Mouse (Mus musculus) heart, postnatal 0 days (tissue): Measurements from ENCODE around the gene Lysmd4.

Source experiments
- CTCF ChIP-seq: IDR thresholded peaks from 2 replicates; pipeline ENCODE4 v1.5.1; 2016; ENCODE audit warnings: antibody characterized with exemption, control low read depth, low read depth
- EP300 ChIP-seq: IDR thresholded peaks from 2 replicates; pipeline ENCODE4 v1.6.1; 2016; ENCODE audit warnings: antibody characterized with exemption, low read depth

GRCm38 (mm10) chr7:67353667-67354066, 131.3 kb downstream of the Lysmd4 start:
- TF ChIP-seq CTCF (no peak; the same call in 1 of the 2 replicates), EP300 (no peak)
